8 mouse cellular contexts compared by ENCODE assay signal in genomic region chr12:30584863-30585262, GRCm38 (mm10). TPM values are rescaled to one million over a fixed set of nuclear protein-coding genes. Genes with fewer than 3 reads are reported as not detected.
DNase-seq lines count a peak whose midpoint lies in the region; ATAC-seq and TF ChIP-seq lines count a peak whose summit lies in the region.

No protein-coding gene starts in this region.

- peak; percentile 37 for ATAC-seq in hindbrain, embryonic 13.5 days (ENCODE audit: low FRiP score)
- peak; percentile 13; the same call in 1 of the 2 replicates for ATAC-seq in midbrain, embryonic 12.5 days (ENCODE audit: low FRiP score, low read depth)

- peak overlapping the region; percentile 86 for H3K9ac ChIP-seq in hindbrain, embryonic 13.5 days
- peak overlapping the region; percentile 82 for H3K9ac ChIP-seq in midbrain, embryonic 12.5 days (replicated peaks)

- no peaks in the 10 kb centered on the region for H3K27me3 ChIP-seq in kidney, adult 2 months (replicated peaks; ENCODE audit: control insufficient read depth, insufficient read depth, low read length)
- H3K27me3 ChIP-seq in hindbrain, embryonic 13.5 days = 0 out of 2 replicates have a peak, but pooled peaks cover 4% of the 10 kb centered on the region
- no peaks in the 10 kb centered on the region for H3K27me3 ChIP-seq in midbrain, embryonic 12.5 days

- H3K4me2 ChIP-seq in hindbrain, embryonic 13.5 days = peak overlapping the region; percentile 80
- H3K4me2 ChIP-seq in midbrain, embryonic 12.5 days (replicated peaks) = peak overlapping the region; percentile 71

- DNase-seq in kidney, adult 2 months = no peak
- no peak for DNase-seq in kidney, adult 18-20 months
- no peak for DNase-seq in ovary, postnatal 10 days (ENCODE audit: low spot score)
- no peak for DNase-seq in left cerebral cortex, postnatal 25 days (ENCODE audit: low spot score in 2 of 2)
- DNase-seq in spleen, adult 18-20 months = no peak

- H3K4me3 ChIP-seq in kidney, adult 2 months (ENCODE audit: insufficient read depth, low read depth, low read length) = peak overlapping the region; percentile 94
- H3K4me3 ChIP-seq in brown adipose tissue, adult 24 weeks (ENCODE audit: insufficient read depth, low read depth, low read length) = peak overlapping the region; percentile 97
- H3K4me3 ChIP-seq in hindbrain, embryonic 13.5 days = peak overlapping the region; percentile 62
- peak overlapping the region; percentile 68 for H3K4me3 ChIP-seq in midbrain, embryonic 12.5 days

- H3K4me1 ChIP-seq in kidney, adult 2 months (ENCODE audit: control insufficient read depth, insufficient read depth, low read length) = peaks cover 4% of the 10 kb centered on the region; the same call in 1 of the 2 replicates
- peaks cover 4% of the 10 kb centered on the region; the same call in 1 of the 2 replicates for H3K4me1 ChIP-seq in brown adipose tissue, adult 24 weeks (ENCODE audit: control insufficient read depth, insufficient read depth, insufficient read length, low read length)
- H3K4me1 ChIP-seq in hindbrain, embryonic 13.5 days (replicated peaks) = peaks cover 16% of the 10 kb centered on the region
- H3K4me1 ChIP-seq in midbrain, embryonic 12.5 days = peaks cover 13% of the 10 kb centered on the region

- H3K9me3 ChIP-seq in hindbrain, embryonic 13.5 days = no peaks in the 10 kb centered on the region
- no peaks in the 10 kb centered on the region for H3K9me3 ChIP-seq in midbrain, embryonic 12.5 days

- H3K36me3 ChIP-seq in kidney, adult 2 months (ENCODE audit: control insufficient read depth, insufficient read depth, low read length) = no peaks in the 10 kb centered on the region
- peaks cover 21% of the 10 kb centered on the region for H3K36me3 ChIP-seq in hindbrain, embryonic 13.5 days
- H3K36me3 ChIP-seq in midbrain, embryonic 12.5 days = peaks cover 25% of the 10 kb centered on the region

- 5% methylated on average over 6 of the region's 6 CpGs for WGBS in kidney, adult 2 months
- WGBS in hindbrain, embryonic 13.5 days = 12% methylated on average over 6 of the region's 6 CpGs
- WGBS in midbrain, embryonic 12.5 days = 12% methylated on average over 6 of the region's 6 CpGs

- TF ChIP-seq CTCF in kidney, adult 2 months (conservative IDR thresholded peaks at IDR 0.05; ENCODE audit: insufficient read depth, insufficient read length, low read depth, low read length) = no peak

- TF ChIP-seq POLR2A in kidney, adult 2 months (IDR thresholded peaks at IDR 0.05; ENCODE audit: low read depth, low read length) = no peak

- intact Hi-C loops in left cerebral cortex, postnatal 25 days (cut with DNase I) = loop anchor here (10.0 kb wide), 1 partner anchor 650 kb away; the partner anchor contains the start of gene Pxdn

- H3K27ac ChIP-seq in kidney, adult 2 months (ENCODE audit: insufficient read depth, low read depth, low read length) = no peak overlapping the region; the same call in 1 of the 2 replicates
- 0 out of 2 replicates have a peak overlapping the region, but pooled peaks have one; percentile 85 for H3K27ac ChIP-seq in brown adipose tissue, adult 24 weeks (replicated peaks; ENCODE audit: low read depth, low read length)
- peak overlapping the region; percentile 92 for H3K27ac ChIP-seq in hindbrain, embryonic 13.5 days
- peak overlapping the region; percentile 89; the same call in 1 of the 2 replicates for H3K27ac ChIP-seq in midbrain, embryonic 12.5 days (replicated peaks)

RNA-seq across cellular contexts. Expression of gene Tmem18, which starts 0.6 kb away (rescaled TPM):
- 12.1 and 13.0 TPM in 2 replicates for polyA plus RNA-seq in kidney, adult 2 months (2012; rRNA removed)
- polyA plus RNA-seq in brown adipose tissue, adult 24 weeks (2012; ENCODE audit: insufficient read depth, insufficient read length, missing spikeins) = 8.4 and 9.5 TPM in 2 replicates
- 26.6 and 27.3 TPM in 2 replicates for polyA plus RNA-seq in hindbrain, embryonic 13.5 days (2015; fragmentation: Nextera tagmentation; extraction: Ambion mirVana)
- polyA plus RNA-seq in midbrain, embryonic 12.5 days (2016; fragmentation: Nextera tagmentation; extraction: Ambion mirVana) = 29.2 and 30.2 TPM in 2 replicates
- 10 to 100 TPM; 35.6 to 36.1 TPM for total RNA-seq in left cerebral cortex, postnatal 25 days (2021)
